Mouse (Mus musculus) retina, postnatal 7 days (tissue): ENCODE results near the gene Fam205a3.
"Not testable (repeated sequence)": the region's sequence is repeated elsewhere in the genome, so short reads cannot be mapped to it uniquely, and the experiment has no call there.

Experiments
- DNase-seq: peaks from one replicate; pipeline ENCODE4 v3.0.0-alpha.2; 2012; ENCODE audit warnings: low read depth, low spot score

Gene Fam205a3

DNA sequence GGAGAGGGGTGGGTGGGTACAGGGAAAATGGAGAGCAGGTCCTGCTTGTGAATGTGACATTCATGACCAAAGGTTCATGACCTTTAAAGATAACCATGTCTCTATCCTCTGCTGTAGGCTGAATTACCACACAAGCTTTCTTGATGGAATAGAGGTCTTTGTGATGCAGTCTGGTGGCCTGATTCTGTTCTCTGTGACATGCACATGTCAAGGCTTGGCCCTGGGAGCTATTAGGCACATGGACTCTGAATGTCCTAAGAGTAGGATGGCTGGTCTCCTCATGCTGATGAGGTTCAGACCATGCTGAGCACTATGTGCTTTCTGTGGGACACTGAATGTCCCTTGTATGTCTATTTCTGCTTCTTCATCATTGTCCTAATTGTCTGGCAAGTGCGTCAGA lies at the start of gene Fam205a3:
Gene Fam205a3 (plus strand): TSS at position 301 of the 400 bp plus-strand sequence.
- not testable (repeated sequence) for DNase-seq

DNA sequence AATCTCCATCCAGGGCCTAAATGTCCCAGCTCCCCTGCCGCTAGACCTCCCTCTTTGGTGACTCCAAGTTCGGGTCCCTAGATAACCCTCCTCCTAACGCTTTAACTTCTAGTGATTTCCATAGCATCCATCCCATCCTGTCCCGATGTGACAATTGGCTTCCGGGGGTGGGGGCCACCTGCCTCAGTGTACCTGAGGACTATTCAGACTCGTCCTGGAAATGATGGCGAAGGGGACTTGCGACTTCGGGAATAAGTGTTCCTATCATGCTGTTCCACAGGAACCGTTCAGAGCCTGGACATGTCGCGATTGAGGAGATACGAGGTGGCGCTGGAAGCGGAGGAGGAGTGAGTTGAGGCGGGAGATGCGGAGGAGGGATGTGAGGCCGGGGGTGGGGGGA lies 24.2 kb upstream of the Fam205a3 start, which contains the start of gene Gm21953:
Gene Gm21953 (plus strand): TSS at position 301 of the 400 bp plus-strand sequence.
- not testable (repeated sequence) for DNase-seq
